31 mouse cellular contexts compared by ENCODE assay signal in genomic region chr17:87146415-87147021, GRCm38 (mm10). TPM values are rescaled to one million over a fixed set of nuclear protein-coding genes. Genes with fewer than 3 reads are reported as not detected.
DNase-seq lines count a peak whose midpoint lies in the region; ATAC-seq and TF ChIP-seq lines count a peak whose summit lies in the region.
"Had no signal": no experiment of that assay in that cellular context is flagged by ENCODE, and none has a peak within 500 bp of the region (broad histone marks: within the 10 kb centered on the region; RNA-seq: fewer than 3 reads in every experiment).

No protein-coding gene starts in this region.

- DNase-seq in forebrain, postnatal 0 days: peak; percentile 33
- peak; percentile 17 to 30 for DNase-seq in heart, adult 9 months (ENCODE audit: low spot score in 2 of 2)
- no peak for DNase-seq in heart, postnatal 14 days
- DNase-seq in midbrain, embryonic 11.5 days (ENCODE audit: low spot score, missing footprints): peak; percentile 49
- no peak for DNase-seq in adrenal gland, adult 8-10 months
- DNase-seq: adrenal gland, adult 2 months; adrenal gland, postnatal 25 days; B cell, adult 2 months; cerebellum, adult 11-12 months; cerebellum, adult 8-10 months; cerebellum, postnatal 10 days; cerebellum, postnatal 36 days; embryo, embryonic 11 days; gastrocnemius, postnatal 25 days; heart, adult 2 months; heart, postnatal 10 days; heart, postnatal 4 days; kidney, adult 18-20 months had no signal

- H3K27ac ChIP-seq in forebrain, postnatal 0 days (ENCODE audit: low read depth, low read length): no peak overlapping the region
- no peak overlapping the region for H3K27ac ChIP-seq in forebrain, embryonic 13.5 days
- no peak overlapping the region for H3K27ac ChIP-seq in midbrain, embryonic 11.5 days (ENCODE audit: low read depth, low read length)
- H3K27ac ChIP-seq in midbrain, embryonic 13.5 days: no peak overlapping the region
- 0 out of 2 replicates have a peak overlapping the region, but pooled peaks have one; percentile 34 for H3K27ac ChIP-seq in embryonic facial prominence, embryonic 15.5 days (replicated peaks)
- H3K27ac ChIP-seq: embryonic facial prominence, embryonic 12.5 days; forebrain, embryonic 15.5 days; heart, adult 2 months; heart, embryonic 15.5 days; hindbrain, embryonic 14.5 days; hindbrain, postnatal 0 days had no signal

- H3K27me3 ChIP-seq in forebrain, postnatal 0 days (ENCODE audit: insufficient read depth, low read length): no peaks in the 10 kb centered on the region
- no peaks in the 10 kb centered on the region for H3K27me3 ChIP-seq in forebrain, embryonic 13.5 days
- H3K27me3 ChIP-seq in midbrain, embryonic 11.5 days (ENCODE audit: control insufficient read depth, insufficient read depth, low read length): no peaks in the 10 kb centered on the region
- H3K27me3 ChIP-seq in midbrain, embryonic 13.5 days: no peaks in the 10 kb centered on the region
- no peaks in the 10 kb centered on the region for H3K27me3 ChIP-seq in embryonic facial prominence, embryonic 15.5 days
- H3K27me3 ChIP-seq: CH12.LX; embryonic facial prominence, embryonic 12.5 days; forebrain, embryonic 15.5 days; heart, embryonic 12.5 days; heart, embryonic 15.5 days had no signal

- no peaks in the 10 kb centered on the region for H3K9me3 ChIP-seq in forebrain, postnatal 0 days (ENCODE audit: low read length)
- H3K9me3 ChIP-seq in forebrain, embryonic 13.5 days (replicated peaks): no peaks in the 10 kb centered on the region
- H3K9me3 ChIP-seq in midbrain, embryonic 11.5 days (ENCODE audit: control insufficient read depth, low read length): no peaks in the 10 kb centered on the region
- H3K9me3 ChIP-seq in midbrain, embryonic 13.5 days: no peaks in the 10 kb centered on the region
- H3K9me3 ChIP-seq in embryonic facial prominence, embryonic 15.5 days (replicated peaks): no peaks in the 10 kb centered on the region
- H3K9me3 ChIP-seq: embryonic facial prominence, embryonic 12.5 days; forebrain, embryonic 15.5 days; heart, embryonic 15.5 days had no signal

- no peak for TF ChIP-seq CTCF in forebrain, postnatal 0 days (IDR thresholded peaks at IDR 0.05; ENCODE audit: low read depth)

- H3K9ac ChIP-seq in forebrain, postnatal 0 days: no peak overlapping the region
- no peak overlapping the region for H3K9ac ChIP-seq in forebrain, embryonic 13.5 days
- no peak overlapping the region for H3K9ac ChIP-seq in midbrain, embryonic 11.5 days (ENCODE audit: low read length)
- H3K9ac ChIP-seq in midbrain, embryonic 13.5 days (replicated peaks): no peak overlapping the region
- no peak overlapping the region for H3K9ac ChIP-seq in embryonic facial prominence, embryonic 15.5 days
- H3K9ac ChIP-seq: embryonic facial prominence, embryonic 12.5 days; forebrain, embryonic 15.5 days; heart, embryonic 12.5 days; heart, embryonic 15.5 days; hindbrain, embryonic 14.5 days had no signal

- intact Hi-C loops in heart, postnatal 14 days (cut with DNase I): no loop called here

- WGBS in forebrain, postnatal 0 days: 67% methylated on average over 8 of the region's 8 CpGs
- 89% methylated on average over 8 of the region's 8 CpGs for WGBS in forebrain, embryonic 13.5 days
- WGBS in midbrain, embryonic 11.5 days: 83% methylated on average over 8 of the region's 8 CpGs
- WGBS in midbrain, embryonic 13.5 days: 87% methylated on average over 8 of the region's 8 CpGs
- WGBS in embryonic facial prominence, embryonic 15.5 days: 41% methylated on average over 8 of the region's 8 CpGs

- H3K36me3 ChIP-seq in forebrain, postnatal 0 days (ENCODE audit: insufficient read depth): no peaks in the 10 kb centered on the region
- H3K36me3 ChIP-seq in forebrain, embryonic 13.5 days (ENCODE audit: poor library complexity, severe bottlenecking): no peaks in the 10 kb centered on the region
- no peaks in the 10 kb centered on the region for H3K36me3 ChIP-seq in midbrain, embryonic 11.5 days (ENCODE audit: control insufficient read depth, insufficient read depth, low read length)
- no peaks in the 10 kb centered on the region for H3K36me3 ChIP-seq in midbrain, embryonic 13.5 days
- H3K36me3 ChIP-seq in embryonic facial prominence, embryonic 15.5 days: no peaks in the 10 kb centered on the region
- H3K36me3 ChIP-seq: embryonic facial prominence, embryonic 12.5 days; forebrain, embryonic 15.5 days; G1E; heart, embryonic 12.5 days; heart, embryonic 15.5 days had no signal

- ATAC-seq in forebrain, postnatal 0 days: peak; percentile 58; the same call in 1 of the 2 replicates
- no peak for ATAC-seq in forebrain, embryonic 13.5 days
- no peak for ATAC-seq in midbrain, embryonic 11.5 days (ENCODE audit: low FRiP score)
- ATAC-seq in midbrain, embryonic 13.5 days: no peak
- peak; percentile 77; the same call in 1 of the 2 replicates for ATAC-seq in embryonic facial prominence, embryonic 15.5 days (ENCODE audit: insufficient number of reproducible peaks, low FRiP score, low TSS enrichment, low read depth)
- ATAC-seq: forebrain, embryonic 15.5 days; hindbrain, postnatal 0 days; inflammation-experienced regulatory T-cells, adult 6 months; intestine, embryonic 16.5 days had no signal

- no peak overlapping the region for H3K4me2 ChIP-seq in forebrain, postnatal 0 days (ENCODE audit: low read depth)
- no peak overlapping the region for H3K4me2 ChIP-seq in forebrain, embryonic 13.5 days
- no peak overlapping the region for H3K4me2 ChIP-seq in midbrain, embryonic 11.5 days
- H3K4me2 ChIP-seq in midbrain, embryonic 13.5 days (replicated peaks): no peak overlapping the region
- no peak overlapping the region for H3K4me2 ChIP-seq in embryonic facial prominence, embryonic 15.5 days (replicated peaks)
- H3K4me2 ChIP-seq: embryonic facial prominence, embryonic 12.5 days; forebrain, embryonic 15.5 days; heart, embryonic 12.5 days; heart, embryonic 15.5 days; hindbrain, embryonic 14.5 days had no signal

- H3K4me1 ChIP-seq in forebrain, postnatal 0 days (ENCODE audit: insufficient read depth): no peaks in the 10 kb centered on the region
- no peaks in the 10 kb centered on the region for H3K4me1 ChIP-seq in forebrain, embryonic 13.5 days
- no peaks in the 10 kb centered on the region for H3K4me1 ChIP-seq in midbrain, embryonic 11.5 days (ENCODE audit: control insufficient read depth, insufficient read depth, low read length)
- H3K4me1 ChIP-seq in midbrain, embryonic 13.5 days (replicated peaks): no peaks in the 10 kb centered on the region
- peaks cover 6% of the 10 kb centered on the region for H3K4me1 ChIP-seq in embryonic facial prominence, embryonic 15.5 days
- H3K4me1 ChIP-seq: forebrain, embryonic 15.5 days had no signal

- H3K4me3 ChIP-seq in forebrain, postnatal 0 days (ENCODE audit: low read depth, low read length): no peak overlapping the region
- H3K4me3 ChIP-seq in forebrain, embryonic 13.5 days: no peak overlapping the region
- no peak overlapping the region for H3K4me3 ChIP-seq in midbrain, embryonic 11.5 days (ENCODE audit: low read depth, low read length)
- no peak overlapping the region for H3K4me3 ChIP-seq in midbrain, embryonic 13.5 days (replicated peaks)
- H3K4me3 ChIP-seq in embryonic facial prominence, embryonic 15.5 days (replicated peaks): no peak overlapping the region
- H3K4me3 ChIP-seq: embryonic facial prominence, embryonic 12.5 days; forebrain, embryonic 15.5 days; heart, adult 2 months; heart, embryonic 12.5 days; heart, embryonic 15.5 days had no signal

RNA-seq across cellular contexts. Expression of gene Socs5, which starts 39.0 kb away (rescaled TPM):
- total RNA-seq in forebrain, postnatal 0 days (2014; rRNA removed): 17.0 and 20.2 TPM in 2 replicates
- 9.0 and 11.8 TPM in 2 replicates for polyA plus RNA-seq in forebrain, postnatal 0 days (2015; fragmentation: Nextera tagmentation; extraction: Ambion mirVana)
- 7.5 and 8.2 TPM in 2 replicates for polyA plus RNA-seq in forebrain, embryonic 13.5 days (2015; fragmentation: Nextera tagmentation; extraction: Ambion mirVana)
- total RNA-seq in heart, postnatal 14 days (2021): 10 to 100 TPM; 30.3 to 32.8 TPM
- polyA plus RNA-seq in midbrain, embryonic 11.5 days (2014; fragmentation: Nextera tagmentation; extraction: Ambion mirVana): 13.0 and 15.5 TPM in 2 replicates
- 10.0 and 10.9 TPM in 2 replicates for polyA plus RNA-seq in midbrain, embryonic 13.5 days (2015; fragmentation: Nextera tagmentation; extraction: Ambion mirVana)
- 20.6 and 21.3 TPM in 2 replicates for polyA plus RNA-seq in embryonic facial prominence, embryonic 15.5 days (2015; fragmentation: Nextera tagmentation; extraction: Ambion mirVana)
- 100 to 1,000 TPM in 1 of 4 experiments, 10 to 100 TPM in 3; 72.2 to 108 (median 96.0) TPM for total RNA-seq in adrenal gland, adult 8-10 months (2022)

Comparison
In these comparisons a context has a peak if more than half of its experiments do, and no peak if none do; other contexts are left out.
1. ATAC-seq: peak in forebrain, postnatal 0 days (single experiment) and embryonic facial prominence, embryonic 15.5 days (single experiment); none in forebrain, embryonic 13.5 days (single experiment), midbrain, embryonic 11.5 days (single experiment) and midbrain, embryonic 13.5 days (single experiment).
2. DNase-seq: peak in forebrain, postnatal 0 days (single experiment), heart, adult 9 months (2 of 2) and midbrain, embryonic 11.5 days (single experiment); none in heart, postnatal 14 days (0 of 2) and adrenal gland, adult 8-10 months (single experiment).